Mouse (Mus musculus): ENCODE data around the gene Rabep1.
A peak's percentile ranks its signal among the peaks of the same experiment; 100 is the strongest.

DNA sequence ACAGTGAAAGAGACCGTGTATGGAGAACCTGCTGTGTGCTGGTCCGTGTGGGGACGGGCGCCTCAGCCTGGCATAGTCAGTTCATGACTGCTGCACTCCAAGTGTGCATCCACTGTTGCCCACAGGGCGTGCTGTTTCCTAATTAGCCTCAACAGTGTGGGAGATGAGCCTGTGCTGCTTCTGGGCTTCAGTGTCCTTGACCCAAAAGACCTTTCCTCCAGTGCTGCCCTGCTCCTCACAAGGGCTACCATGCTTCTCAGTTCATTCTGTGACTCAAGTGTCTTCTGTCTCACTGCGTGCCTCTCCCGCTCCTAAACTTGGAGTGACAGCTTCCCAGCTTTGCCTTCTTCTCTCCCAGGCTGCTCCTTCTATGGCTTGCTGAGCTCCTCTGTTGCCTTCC, 90.7 kb downstream of the Rabep1 start:
- TF ChIP-seq CTCF (IDR thresholded peaks at IDR 0.05; ENCODE audit: low read depth) (0 out of 2 replicates have a peak, but pooled peaks have one; percentile 18), EP300 (IDR thresholded peaks at IDR 0.05; ENCODE audit: low read depth) (no peak)
